Mouse (Mus musculus): ENCODE measurements around the gene Ctnna2. TPM values are rescaled to one million over a fixed set of nuclear protein-coding genes. Genes with fewer than 3 reads are reported as not detected.

Ctnna2 gene
- not detected for polyA plus RNA-seq (2014; fragmentation: Illumina TruSeq; extraction: RNeasy Lipid Tissue Mini Kit (QIAGEN cat#74804); ENCODE audit: low read depth, low replicate concordance)

GRCm38 (mm10) chr6:77979241-77979961 lies at the start of gene Ctnna2:
TSS of gene Ctnna2 (minus strand) at chr6:77979699.

DNA sequence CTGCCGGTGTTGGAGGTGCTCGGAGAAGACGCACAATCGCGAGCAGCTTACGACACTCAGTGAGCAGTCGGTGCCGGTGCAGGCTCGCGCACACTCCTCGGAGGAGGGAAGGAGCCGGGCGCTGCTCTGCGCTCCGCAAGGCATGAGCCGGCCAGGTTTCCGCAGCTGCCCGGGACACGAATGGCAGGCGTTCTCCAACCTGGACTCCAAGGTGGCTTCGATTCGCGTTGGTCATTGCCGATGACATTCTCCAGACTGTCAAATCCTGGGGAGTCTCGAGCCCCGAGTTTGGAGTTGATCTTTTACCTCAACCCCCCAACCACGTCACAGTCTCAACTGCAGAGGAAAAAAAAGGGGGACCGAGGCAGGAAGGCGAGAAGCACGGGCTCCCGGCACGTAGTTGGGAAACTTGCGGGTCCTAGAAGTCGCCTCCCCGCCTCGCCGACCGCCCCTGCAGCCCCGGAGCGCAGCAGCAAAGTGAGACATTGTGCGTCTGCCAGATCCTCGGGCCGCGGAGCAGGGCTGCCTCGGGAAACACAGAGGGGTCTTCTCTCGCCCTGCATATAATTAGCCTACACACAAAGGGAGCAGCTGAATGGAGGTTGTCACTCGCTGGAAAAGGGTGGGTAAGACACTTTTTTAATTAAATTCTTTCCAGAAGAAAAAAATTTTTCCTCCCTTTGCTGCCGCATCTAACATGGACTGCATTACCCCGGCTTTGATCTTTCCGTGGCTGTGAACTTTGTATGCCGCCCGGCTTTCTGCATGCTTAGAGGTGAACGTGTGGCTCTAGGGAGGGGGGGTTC lies 736.7 kb downstream of the Ctnna2 start, which contains the start of gene Lrrtm1:
Gene Lrrtm1 (plus strand): TSS at position 89 of the 806 bp plus-strand sequence.

